In the genomic region with DNA sequence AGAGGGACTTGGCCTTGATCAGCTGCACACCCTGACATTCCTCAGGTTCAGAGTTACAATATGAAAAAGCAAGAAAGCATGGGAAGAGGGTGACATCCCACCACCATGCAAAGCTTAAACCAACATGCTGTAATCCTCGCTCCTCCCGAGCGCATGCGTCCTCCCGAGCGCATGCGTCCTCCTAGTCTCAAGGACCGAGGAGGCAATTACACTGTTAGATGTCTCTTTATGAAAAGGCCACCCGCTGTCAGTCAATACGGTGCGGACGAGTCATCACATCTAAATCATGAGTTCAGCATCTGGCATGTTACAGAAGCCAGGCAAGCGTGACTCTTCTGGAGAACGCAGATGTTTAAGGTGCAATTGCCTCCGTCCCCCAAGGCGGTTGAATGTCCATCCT, we compare ENCODE assay signal across 28 mouse cellular contexts.
DNase-seq lines count a peak whose midpoint lies in the region; ATAC-seq and TF ChIP-seq lines count a peak whose summit lies in the region.
"Had no signal": no experiment of that assay in that cellular context is flagged by ENCODE, and none has a peak within 500 bp of the region (broad histone marks: within the 10 kb centered on the region; RNA-seq: fewer than 3 reads in every experiment).

No protein-coding gene starts in this region.

- H3K9ac ChIP-seq in forebrain, embryonic 13.5 days: no peak overlapping the region
- H3K9ac ChIP-seq in forebrain, embryonic 16.5 days (replicated peaks; ENCODE audit: low read depth, low read length): no peak overlapping the region
- no peak overlapping the region for H3K9ac ChIP-seq in hindbrain, embryonic 14.5 days
- no peak overlapping the region for H3K9ac ChIP-seq in hindbrain, embryonic 12.5 days
- H3K9ac ChIP-seq in neural tube, embryonic 13.5 days: no peak overlapping the region
- H3K9ac ChIP-seq in liver, postnatal 0 days (replicated peaks): no peak overlapping the region
- H3K9ac ChIP-seq: embryonic facial prominence, embryonic 13.5 days; liver, embryonic 14.5 days; lung, embryonic 14.5 days had no signal

- no peak overlapping the region for H3K27ac ChIP-seq in forebrain, embryonic 13.5 days
- no peak overlapping the region for H3K27ac ChIP-seq in forebrain, embryonic 16.5 days (ENCODE audit: low read length)
- peak overlapping the region; percentile 16; the same call in 1 of the 2 replicates for H3K27ac ChIP-seq in hindbrain, embryonic 14.5 days
- H3K27ac ChIP-seq in hindbrain, embryonic 12.5 days: no peak overlapping the region
- H3K27ac ChIP-seq in neural tube, embryonic 13.5 days (replicated peaks): no peak overlapping the region
- H3K27ac ChIP-seq in liver, postnatal 0 days (ENCODE audit: low read depth): no peak overlapping the region
- H3K27ac ChIP-seq: kidney, postnatal 0 days; liver, embryonic 14.5 days had no signal

- no peak for TF ChIP-seq CTCF in liver, postnatal 0 days (IDR thresholded peaks at IDR 0.05; ENCODE audit: low read depth)

- 0 out of 2 replicates have a peak, but pooled peaks cover 3% of the 10 kb centered on the region for H3K4me1 ChIP-seq in forebrain, embryonic 13.5 days
- H3K4me1 ChIP-seq in forebrain, embryonic 16.5 days (replicated peaks; ENCODE audit: control insufficient read depth, insufficient read depth, low read length): peaks cover 7% of the 10 kb centered on the region
- H3K4me1 ChIP-seq in hindbrain, embryonic 14.5 days (replicated peaks; ENCODE audit: control insufficient read depth, insufficient read depth, low read length): no peaks in the 10 kb centered on the region
- peaks cover 13% of the 10 kb centered on the region; the same call in 1 of the 2 replicates for H3K4me1 ChIP-seq in hindbrain, embryonic 12.5 days
- peaks cover 16% of the 10 kb centered on the region for H3K4me1 ChIP-seq in neural tube, embryonic 13.5 days (replicated peaks)
- no peaks in the 10 kb centered on the region for H3K4me1 ChIP-seq in liver, postnatal 0 days (ENCODE audit: insufficient read depth)

- DNase-seq in hindbrain, embryonic 14.5 days (ENCODE audit: low spot score): no peak
- DNase-seq in neural tube, embryonic 10.5 days (ENCODE audit: extremely low spot score, low spot score): no peak
- DNase-seq in B cell, adult 2 months: no peak
- DNase-seq in liver, postnatal 0 days: no peak
- DNase-seq: adrenal gland, postnatal 10 days; cerebellum, adult 11 months; cerebellum, adult 9-10 months; embryo, embryonic 11 days; heart, postnatal 14 days; kidney, adult 8-10 months; kidney, postnatal 4 days; layer of hippocampus, postnatal 36 days; liver; lung, embryonic 14.5 days; lung, postnatal 14 days; retina, postnatal 1 day; right cerebral cortex, postnatal 14 days; thymus, postnatal 14 days had no signal

- TF ChIP-seq EP300 in liver, postnatal 0 days (IDR thresholded peaks at IDR 0.05; ENCODE audit: low read depth): no peak

- H3K4me3 ChIP-seq in forebrain, embryonic 13.5 days: no peak overlapping the region
- no peak overlapping the region for H3K4me3 ChIP-seq in forebrain, embryonic 16.5 days (replicated peaks; ENCODE audit: low read length)
- no peak overlapping the region for H3K4me3 ChIP-seq in hindbrain, embryonic 14.5 days (replicated peaks; ENCODE audit: low read length)
- no peak overlapping the region for H3K4me3 ChIP-seq in hindbrain, embryonic 12.5 days
- no peak overlapping the region for H3K4me3 ChIP-seq in neural tube, embryonic 13.5 days
- no peak overlapping the region for H3K4me3 ChIP-seq in liver, postnatal 0 days (ENCODE audit: low read depth, low read length)
- H3K4me3 ChIP-seq: embryonic facial prominence, embryonic 13.5 days; erythroblast, embryonic 14.5 days had no signal

- 90% methylated on average over 16 of the region's 16 CpGs for WGBS in forebrain, embryonic 13.5 days
- WGBS in forebrain, embryonic 16.5 days: 89% methylated on average over 16 of the region's 16 CpGs
- WGBS in hindbrain, embryonic 14.5 days: 67% methylated on average over 16 of the region's 16 CpGs
- 74% methylated on average over 16 of the region's 16 CpGs for WGBS in hindbrain, embryonic 12.5 days
- 52% methylated on average over 16 of the region's 16 CpGs for WGBS in neural tube, embryonic 13.5 days
- 84% methylated on average over 16 of the region's 16 CpGs for WGBS in liver, postnatal 0 days (ENCODE audit: insufficient replicate concordance)

- peak; percentile 55; the same call in 1 of the 2 replicates for ATAC-seq in forebrain, embryonic 13.5 days
- no peak for ATAC-seq in forebrain, embryonic 16.5 days
- ATAC-seq in hindbrain, embryonic 14.5 days (ENCODE audit: low FRiP score): peak; percentile 68
- no peak for ATAC-seq in hindbrain, embryonic 12.5 days (ENCODE audit: low FRiP score)
- ATAC-seq in neural tube, embryonic 13.5 days (ENCODE audit: low read depth): peak; percentile 58; the same call in 1 of the 2 replicates
- no peak for ATAC-seq in liver, postnatal 0 days
- ATAC-seq: intestine, embryonic 16.5 days; Patski had no signal

- no peaks in the 10 kb centered on the region for H3K27me3 ChIP-seq in forebrain, embryonic 13.5 days
- no peaks in the 10 kb centered on the region for H3K27me3 ChIP-seq in forebrain, embryonic 16.5 days (replicated peaks; ENCODE audit: control insufficient read depth, insufficient read depth, low read length)
- no peaks in the 10 kb centered on the region for H3K27me3 ChIP-seq in hindbrain, embryonic 14.5 days (ENCODE audit: control insufficient read depth, insufficient read depth, low read length)
- H3K27me3 ChIP-seq in hindbrain, embryonic 12.5 days: peaks cover 6% of the 10 kb centered on the region; the same call in 1 of the 2 replicates
- 0 out of 2 replicates have a peak, but pooled peaks cover 3% of the 10 kb centered on the region for H3K27me3 ChIP-seq in neural tube, embryonic 13.5 days
- no peaks in the 10 kb centered on the region for H3K27me3 ChIP-seq in liver, postnatal 0 days (ENCODE audit: insufficient read depth, low read length)
- H3K27me3 ChIP-seq: Patski had no signal

- H3K4me2 ChIP-seq in forebrain, embryonic 13.5 days: no peak overlapping the region
- no peak overlapping the region for H3K4me2 ChIP-seq in forebrain, embryonic 16.5 days (ENCODE audit: low read length)
- 0 out of 2 replicates have a peak overlapping the region, but pooled peaks have one; percentile 20 for H3K4me2 ChIP-seq in hindbrain, embryonic 14.5 days (replicated peaks)
- no peak overlapping the region for H3K4me2 ChIP-seq in hindbrain, embryonic 12.5 days (replicated peaks)
- peak overlapping the region; percentile 27 for H3K4me2 ChIP-seq in neural tube, embryonic 13.5 days
- no peak overlapping the region for H3K4me2 ChIP-seq in liver, postnatal 0 days (ENCODE audit: low read depth, low read length)
- H3K4me2 ChIP-seq: lung, embryonic 14.5 days had no signal

- H3K9me3 ChIP-seq in forebrain, embryonic 13.5 days (replicated peaks): no peaks in the 10 kb centered on the region
- no peaks in the 10 kb centered on the region for H3K9me3 ChIP-seq in forebrain, embryonic 16.5 days (ENCODE audit: control insufficient read depth, low read length)
- H3K9me3 ChIP-seq in hindbrain, embryonic 14.5 days (ENCODE audit: control insufficient read depth, low read length): no peaks in the 10 kb centered on the region
- H3K9me3 ChIP-seq in hindbrain, embryonic 12.5 days (replicated peaks): no peaks in the 10 kb centered on the region
- no peaks in the 10 kb centered on the region for H3K9me3 ChIP-seq in neural tube, embryonic 13.5 days
- H3K9me3 ChIP-seq in liver, postnatal 0 days (ENCODE audit: low read length): no peaks in the 10 kb centered on the region
- H3K9me3 ChIP-seq: embryonic facial prominence, embryonic 13.5 days had no signal

- H3K36me3 ChIP-seq in forebrain, embryonic 13.5 days (ENCODE audit: poor library complexity, severe bottlenecking): no peaks in the 10 kb centered on the region
- no peaks in the 10 kb centered on the region for H3K36me3 ChIP-seq in forebrain, embryonic 16.5 days (ENCODE audit: control insufficient read depth, insufficient read depth)
- H3K36me3 ChIP-seq in hindbrain, embryonic 14.5 days (replicated peaks; ENCODE audit: control insufficient read depth, insufficient read depth): no peaks in the 10 kb centered on the region
- no peaks in the 10 kb centered on the region for H3K36me3 ChIP-seq in hindbrain, embryonic 12.5 days
- H3K36me3 ChIP-seq in neural tube, embryonic 13.5 days: no peaks in the 10 kb centered on the region
- H3K36me3 ChIP-seq in liver, postnatal 0 days (replicated peaks; ENCODE audit: insufficient read depth, low read length): no peaks in the 10 kb centered on the region
- H3K36me3 ChIP-seq: embryonic facial prominence, embryonic 13.5 days had no signal

Comparison
In these comparisons a context has a peak if more than half of its experiments do, and no peak if none do; other contexts are left out.
1. ATAC-seq: peak in forebrain, embryonic 13.5 days (single experiment), hindbrain, embryonic 14.5 days (single experiment) and neural tube, embryonic 13.5 days (single experiment); none in forebrain, embryonic 16.5 days (single experiment), hindbrain, embryonic 12.5 days (single experiment) and liver, postnatal 0 days (single experiment).
2. H3K4me2 ChIP-seq: peak in hindbrain, embryonic 14.5 days (single experiment) and neural tube, embryonic 13.5 days (single experiment); none in forebrain, embryonic 13.5 days (single experiment), forebrain, embryonic 16.5 days (single experiment), hindbrain, embryonic 12.5 days (single experiment) and liver, postnatal 0 days (single experiment).